Mouse (Mus musculus) hindbrain, embryonic 11.5 days (tissue): ENCODE results near the gene Cpne5. TPM values are rescaled to one million over a fixed set of nuclear protein-coding genes. Genes with fewer than 3 reads are reported as not detected.

Experiments used
- ATAC-seq: fragments of 200-750 bp; cut with Nextera tagmentation; 2 replicates; pipeline ENCODE4 v1.8.0; 2017; ENCODE audit warnings: mild to moderate bottlenecking, moderate TSS enrichment, moderate library complexity; ENCODE audit not compliant: low FRiP score
- DNase-seq: peaks from one replicate; pipeline ENCODE4 v3.0.0-alpha.2; 2015; ENCODE audit warnings: low spot score
- H3K27ac ChIP-seq: fragments of 300-500 bp; sonication (generic); 2 replicates; pipeline ENCODE4 v1.5.1; 2014; ENCODE audit warnings: mild to moderate bottlenecking, low read depth, low read length
- H3K27me3 ChIP-seq: fragments of 300-500 bp; sonication (generic); 2 replicates; pipeline ENCODE4 v1.6.1; 2014; ENCODE audit warnings: mild to moderate bottlenecking, low read length, moderate library complexity, mixed read lengths; ENCODE audit not compliant: control insufficient read depth, insufficient read depth
- H3K36me3 ChIP-seq: fragments of 300-500 bp; sonication (generic); 2 replicates; pipeline ENCODE4 v1.6.1; 2014; ENCODE audit warnings: mild to moderate bottlenecking, low read length, moderate library complexity, mixed read lengths; ENCODE audit not compliant: control insufficient read depth, insufficient read depth
- H3K4me1 ChIP-seq: fragments of 300-500 bp; sonication (generic); replicated peaks from 2 replicates; pipeline ENCODE4 v1.6.1; 2014; ENCODE audit warnings: low read length, mixed read lengths; ENCODE audit not compliant: control insufficient read depth, insufficient read depth
- H3K4me2 ChIP-seq: fragments of 300-500 bp; sonication (generic); replicated peaks from 2 replicates; pipeline ENCODE4 v1.6.1; 2014; ENCODE audit warnings: mild to moderate bottlenecking, low read depth, low read length
- H3K4me3 ChIP-seq: fragments of 300-500 bp; sonication (generic); 2 replicates; pipeline ENCODE4 v1.5.1; 2014; ENCODE audit warnings: low read depth, low read length
- H3K9ac ChIP-seq: fragments of 300-500 bp; sonication (generic); 2 replicates; pipeline ENCODE4 v1.6.1; 2014; ENCODE audit warnings: low read depth, low read length
- H3K9me3 ChIP-seq: fragments of 300-500 bp; sonication (generic); 2 replicates; pipeline ENCODE4 v1.6.1; 2016; ENCODE audit warnings: low read length; ENCODE audit not compliant: control insufficient read depth
- WGBS: fragments of 180-500 bp; shearing (Covaris S2); extraction: QIAGEN DNeasy Blood & Tissue Kit; methylation state at CpG from one replicate; pipeline ENCODE4 v1.1.7; 2014; 5-methylcytosine and 5-hydroxymethylcytosine counted together
- polyA plus RNA-seq: library from polyadenylated mRNA; unstranded; fragments of >200 nt; fragmentation: Nextera tagmentation; extraction: Ambion mirVana; gene quantifications from 2 replicates; pipeline ENCODE4 v1.2.1, GENCODE M21; 2014

The Cpne5 gene
- polyA plus RNA-seq, 1 experiment from 2014 or later, result 3.7 TPM

DNA sequence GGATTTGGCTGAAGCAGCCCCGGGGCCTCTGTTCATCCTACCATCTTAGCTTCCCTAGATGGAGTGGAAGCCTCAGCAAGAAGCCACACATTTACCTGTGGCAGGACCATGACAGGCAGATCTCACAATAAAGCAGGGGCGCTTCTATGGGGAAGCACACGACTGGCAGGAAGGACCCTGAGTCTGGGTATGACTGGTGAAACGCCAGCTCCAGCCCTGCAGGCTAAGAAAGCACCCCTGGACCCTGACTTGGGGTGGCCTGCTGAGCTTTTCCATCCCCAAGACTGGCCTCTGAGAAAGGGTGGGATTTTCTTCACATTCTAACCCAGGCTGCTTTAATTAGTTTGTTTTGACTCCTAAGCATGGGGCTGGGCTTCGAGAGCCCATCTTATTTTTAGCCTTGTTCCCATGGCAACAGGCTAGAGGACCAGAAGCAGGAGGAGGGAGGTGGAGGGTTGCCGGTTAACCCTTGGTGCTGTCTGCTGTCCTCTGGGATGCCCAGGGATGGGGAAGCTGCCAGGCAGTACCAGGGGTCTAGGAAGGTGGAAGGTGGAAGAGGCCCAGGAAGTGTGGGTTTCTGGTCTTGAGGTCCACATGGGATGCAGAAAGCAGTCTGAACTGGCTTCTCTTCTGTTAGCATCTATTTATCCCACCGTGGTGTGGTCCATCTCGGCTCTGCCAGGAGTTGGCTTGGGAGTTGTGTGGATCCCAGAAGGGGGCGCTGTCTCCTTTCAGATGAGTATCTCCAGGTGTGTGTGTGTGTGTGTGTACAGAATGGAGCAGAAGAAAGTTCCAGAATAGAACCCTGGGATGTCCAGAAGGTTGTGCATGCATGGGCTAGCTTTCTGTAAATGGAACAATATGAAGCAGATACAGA lies 61.3 kb downstream of the Cpne5 start:
- H3K4me1 ChIP-seq, result 0 out of 2 replicates have a peak, but pooled peaks cover 4% of the 10 kb centered on the region

GRCm38 (mm10) chr17:29175693-29176092 lies 62.3 kb downstream of the Cpne5 start:
- 0 out of 2 replicates have a peak, but pooled peaks cover 4% of the 10 kb centered on the region for H3K4me1 ChIP-seq
- no peak overlapping the region for H3K27ac ChIP-seq
- H3K27me3 ChIP-seq, result no peaks in the 10 kb centered on the region
- H3K4me3 ChIP-seq, result no peak overlapping the region
- ATAC-seq (no peak), DNase-seq (no peak)
- no peak overlapping the region for H3K9ac ChIP-seq
- H3K36me3 ChIP-seq, result no peaks in the 10 kb centered on the region
- H3K9me3 ChIP-seq, result no peaks in the 10 kb centered on the region
- H3K4me2 ChIP-seq, result no peak overlapping the region
- 84% methylated on average over 3 of the region's 3 CpGs for WGBS

More for the DNA sequence above, 61.3 kb downstream of the Cpne5 start:
- H3K4me3 ChIP-seq, result no peak overlapping the region
- no peaks in the 10 kb centered on the region for H3K36me3 ChIP-seq
- peak; percentile 54 for ATAC-seq
- H3K9me3 ChIP-seq, result no peaks in the 10 kb centered on the region
- 20% methylated on average over 9 of the region's 9 CpGs for WGBS
- H3K27ac ChIP-seq, result no peak overlapping the region
- no peak overlapping the region for H3K4me2 ChIP-seq
- peak; percentile 82 for DNase-seq
- H3K27me3 ChIP-seq, result no peaks in the 10 kb centered on the region
- no peak overlapping the region for H3K9ac ChIP-seq

GRCm38 (mm10) chr17:29173165-29173564 lies 64.8 kb downstream of the Cpne5 start:
- Histone ChIP-seq H3K9me3 (no peaks in the 10 kb centered on the region), H3K4me2 (no peak overlapping the region), H3K4me1 (peaks cover 4% of the 10 kb centered on the region; the same call in 1 of the 2 replicates), H3K4me3 (no peak overlapping the region), H3K36me3 (no peaks in the 10 kb centered on the region), H3K27ac (no peak overlapping the region), H3K9ac (no peak overlapping the region), H3K27me3 (no peaks in the 10 kb centered on the region)
- ATAC-seq, result no peak
- no peak for DNase-seq
- WGBS, result 88% methylated on average over 8 of the region's 8 CpGs

DNA sequence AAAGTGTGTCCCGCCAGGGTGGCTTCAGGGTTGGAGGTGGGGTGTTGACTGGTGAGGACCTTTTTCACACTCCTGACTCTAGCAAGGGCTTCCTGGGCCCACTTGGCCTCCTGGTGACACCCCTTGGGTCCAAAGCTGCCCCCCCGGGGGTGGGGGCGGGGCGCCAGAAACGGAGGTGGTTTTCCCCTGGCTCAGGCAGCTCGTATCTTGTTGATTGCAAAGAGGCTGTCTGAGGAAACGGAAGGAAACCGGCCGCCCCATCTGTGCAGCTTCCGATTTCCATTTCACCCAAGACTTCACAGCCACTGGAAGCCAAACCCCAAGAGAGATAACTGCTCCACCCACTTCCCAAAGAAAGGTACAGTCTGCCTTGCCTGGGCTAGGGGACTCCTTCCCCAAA lies 65.9 kb downstream of the Cpne5 start:
- Histone ChIP-seq H3K27ac (no peak overlapping the region), H3K9me3 (no peaks in the 10 kb centered on the region), H3K4me2 (no peak overlapping the region), H3K4me3 (no peak overlapping the region), H3K9ac (no peak overlapping the region), H3K27me3 (no peaks in the 10 kb centered on the region), H3K36me3 (no peaks in the 10 kb centered on the region), H3K4me1 (peaks cover 4% of the 10 kb centered on the region; the same call in 1 of the 2 replicates)
- no peak for ATAC-seq
- WGBS, result 58% methylated on average over 10 of the region's 10 CpGs
- DNase-seq, result no peak

GRCm38 (mm10) chr17:29171001-29171772 lies 66.8 kb downstream of the Cpne5 start:
- DNase-seq (peak; percentile 86), ATAC-seq (no peak)
- Histone ChIP-seq H3K36me3 (no peaks in the 10 kb centered on the region), H3K4me3 (no peak overlapping the region), H3K4me1 (no peaks in the 10 kb centered on the region; the same call in 1 of the 2 replicates), H3K9ac (no peak overlapping the region), H3K9me3 (no peaks in the 10 kb centered on the region), H3K27me3 (no peaks in the 10 kb centered on the region), H3K4me2 (no peak overlapping the region), H3K27ac (no peak overlapping the region)
- WGBS, result 25% methylated on average over 14 of the region's 14 CpGs

DNA sequence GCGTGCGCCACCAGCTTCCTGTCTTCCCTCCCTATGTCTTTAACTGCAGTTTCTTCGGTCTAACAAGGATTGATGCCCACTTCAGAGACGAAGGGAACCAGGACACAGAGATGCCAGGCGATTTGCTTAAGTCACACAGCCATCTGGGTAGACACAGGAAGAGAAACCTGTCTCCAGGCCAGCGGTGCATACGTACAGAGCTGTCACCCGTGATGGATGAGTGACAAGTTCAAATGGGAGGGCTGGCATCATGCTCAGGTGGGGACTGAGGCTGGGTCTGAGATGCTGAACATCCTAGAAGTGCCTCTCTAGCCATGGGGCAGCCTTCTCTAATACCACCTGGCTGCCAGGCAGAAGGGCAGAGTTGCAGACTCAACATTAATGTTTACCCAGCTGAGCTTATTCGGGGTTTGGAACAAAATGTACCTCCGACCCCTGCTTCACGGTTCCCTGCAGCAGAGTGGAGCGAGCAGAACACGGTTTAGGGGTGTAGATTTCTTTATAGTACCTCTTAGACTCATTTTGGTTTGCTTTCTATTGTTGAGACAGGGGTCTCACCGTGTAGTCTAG lies 67.5 kb downstream of the Cpne5 start:
- no peak overlapping the region for H3K4me3 ChIP-seq
- H3K36me3 ChIP-seq, result no peaks in the 10 kb centered on the region
- WGBS, result 72% methylated on average over 14 of the region's 14 CpGs
- no peak overlapping the region for H3K27ac ChIP-seq
- no peaks in the 10 kb centered on the region for H3K9me3 ChIP-seq
- no peak for DNase-seq
- H3K9ac ChIP-seq, result no peak overlapping the region
- H3K27me3 ChIP-seq, result 0 out of 2 replicates have a peak, but pooled peaks cover 2% of the 10 kb centered on the region
- H3K4me2 ChIP-seq, result no peak overlapping the region
- H3K4me1 ChIP-seq, result peaks cover under 1% of the 10 kb centered on the region; the same call in 1 of the 2 replicates
- no peak for ATAC-seq

- peaks cover 8% of the 10 kb centered on the region; the same call in 1 of the 2 replicates for H3K4me1 ChIP-seq
- H3K9me3 ChIP-seq, result no peaks in the 10 kb centered on the region
- ATAC-seq, result no peak
- 75% methylated on average over 12 of the region's 12 CpGs for WGBS
- no peak overlapping the region for H3K9ac ChIP-seq
- H3K27me3 ChIP-seq, result 0 out of 2 replicates have a peak, but pooled peaks cover 2% of the 10 kb centered on the region
- no peak for DNase-seq
- H3K36me3 ChIP-seq, result no peaks in the 10 kb centered on the region
- no peak overlapping the region for H3K4me2 ChIP-seq
- H3K27ac ChIP-seq, result no peak overlapping the region
- no peak overlapping the region for H3K4me3 ChIP-seq
These were observed 68.9 kb downstream of the Cpne5 start for GRCm38 (mm10) chr17:29168996-29169601.

DNA sequence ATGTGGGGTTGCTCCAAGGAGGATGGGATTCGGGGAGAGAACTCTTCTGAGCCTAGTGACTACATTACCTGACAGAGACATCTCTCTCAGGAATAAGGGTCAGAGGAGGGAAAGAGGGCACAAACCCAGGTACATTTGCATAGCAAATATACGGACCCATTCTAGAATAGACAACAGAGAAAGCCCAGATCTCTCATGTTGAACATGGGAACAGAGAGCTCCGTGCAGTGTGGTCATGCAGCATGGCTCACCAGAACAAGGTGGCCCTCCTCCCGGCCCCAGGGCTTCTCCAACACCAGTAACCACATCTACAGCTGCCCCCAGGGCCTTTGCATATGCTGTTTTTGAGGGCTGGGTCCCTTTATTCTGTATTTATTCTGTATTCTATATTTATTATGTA lies 69.5 kb downstream of the Cpne5 start:
- H3K4me1 ChIP-seq, result peaks cover 8% of the 10 kb centered on the region; the same call in 1 of the 2 replicates
- H3K27me3 ChIP-seq, result 0 out of 2 replicates have a peak, but pooled peaks cover 2% of the 10 kb centered on the region
- no peak overlapping the region for H3K4me2 ChIP-seq
- H3K27ac ChIP-seq, result no peak overlapping the region
- no peaks in the 10 kb centered on the region for H3K36me3 ChIP-seq
- DNase-seq (no peak), ATAC-seq (no peak)
- H3K9me3 ChIP-seq, result no peaks in the 10 kb centered on the region
- 83% methylated on average over 4 of the region's 4 CpGs for WGBS
- H3K4me3 ChIP-seq, result no peak overlapping the region
- H3K9ac ChIP-seq, result no peak overlapping the region
